Mouse (Mus musculus): ENCODE measurements around the gene Dhx35. TPM values are rescaled to one million over a fixed set of nuclear protein-coding genes. Genes with fewer than 3 reads are reported as not detected.
A peak's percentile ranks its signal among the peaks of the same experiment; 100 is the strongest.

Gene Dhx35
- polyA plus RNA-seq (2012; rRNA removed), result 28.5 and 29.1 TPM in 2 replicates

GRCm38 (mm10) chr2:158794494-158795004 lies at the start of gene Dhx35:
Dhx35 (plus strand) TSS chr2:158794807.
- Histone ChIP-seq H3K4me3 (ENCODE audit: insufficient read depth, low read length) (peak within 1 kb of the TSS; percentile 66), H3K27ac (ENCODE audit: insufficient read depth, low read length) (0 out of 2 replicates have a peak within 1 kb of the TSS, but pooled peaks have one; percentile 1), H3K4me1 (ENCODE audit: control insufficient read depth, insufficient read depth, low read length) (peaks cover 4% of the 10 kb centered on the region; the same call in 1 of the 2 replicates)
- TF ChIP-seq POLR2A (IDR thresholded peaks at IDR 0.05; ENCODE audit: extremely low read depth, insufficient read depth, low read length), result peak; percentile 93
- no peak for TF ChIP-seq CTCF (IDR thresholded peaks at IDR 0.05; ENCODE audit: extremely low read depth, insufficient read depth, low read length)

GRCm38 (mm10) chr2:158745049-158745482 lies 49.5 kb upstream of the Dhx35 start:
- H3K4me1 ChIP-seq (ENCODE audit: control insufficient read depth, insufficient read depth, low read length), result peaks cover 14% of the 10 kb centered on the region
- H3K27ac ChIP-seq (ENCODE audit: insufficient read depth, low read length), result 0 out of 2 replicates have a peak overlapping the region, but pooled peaks have one; percentile 0
- no peak overlapping the region for H3K4me3 ChIP-seq (ENCODE audit: insufficient read depth, low read length)
- TF ChIP-seq CTCF (IDR thresholded peaks at IDR 0.05; ENCODE audit: extremely low read depth, insufficient read depth, low read length) (peak; percentile 85), POLR2A (IDR thresholded peaks at IDR 0.05; ENCODE audit: extremely low read depth, insufficient read depth, low read length) (no peak)

GRCm38 (mm10) chr2:158746164-158746563 lies 48.4 kb upstream of the Dhx35 start:
- Histone ChIP-seq H3K4me3 (ENCODE audit: insufficient read depth, low read length) (no peak overlapping the region), H3K4me1 (ENCODE audit: control insufficient read depth, insufficient read depth, low read length) (peaks cover 14% of the 10 kb centered on the region), H3K27ac (ENCODE audit: insufficient read depth, low read length) (no peak overlapping the region)
- TF ChIP-seq POLR2A (IDR thresholded peaks at IDR 0.05; ENCODE audit: extremely low read depth, insufficient read depth, low read length) (no peak), CTCF (IDR thresholded peaks at IDR 0.05; ENCODE audit: extremely low read depth, insufficient read depth, low read length) (no peak)

- no peak overlapping the region for H3K4me3 ChIP-seq (ENCODE audit: insufficient read depth, low read length)
- peaks cover 9% of the 10 kb centered on the region for H3K4me1 ChIP-seq (ENCODE audit: control insufficient read depth, insufficient read depth, low read length)
- peak overlapping the region; percentile 32; the same call in 1 of the 2 replicates for H3K27ac ChIP-seq (ENCODE audit: insufficient read depth, low read length)
- no peak for TF ChIP-seq CTCF (IDR thresholded peaks at IDR 0.05; ENCODE audit: extremely low read depth, insufficient read depth, low read length)
Measured at GRCm38 (mm10) chr2:158749366-158749765, 45.2 kb upstream of the Dhx35 start.

- TF ChIP-seq POLR2A (IDR thresholded peaks at IDR 0.05; ENCODE audit: extremely low read depth, insufficient read depth, low read length) (no peak), CTCF (IDR thresholded peaks at IDR 0.05; ENCODE audit: extremely low read depth, insufficient read depth, low read length) (no peak)
- Histone ChIP-seq H3K27ac (ENCODE audit: insufficient read depth, low read length) (no peak overlapping the region), H3K4me1 (ENCODE audit: control insufficient read depth, insufficient read depth, low read length) (no peaks in the 10 kb centered on the region), H3K4me3 (ENCODE audit: insufficient read depth, low read length) (no peak overlapping the region)
Measured at GRCm38 (mm10) chr2:158760231-158760630, 34.4 kb upstream of the Dhx35 start.

GRCm38 (mm10) chr2:158762339-158762738 lies 32.3 kb upstream of the Dhx35 start:
- H3K27ac ChIP-seq (ENCODE audit: insufficient read depth, low read length), result no peak overlapping the region
- no peaks in the 10 kb centered on the region for H3K4me1 ChIP-seq (ENCODE audit: control insufficient read depth, insufficient read depth, low read length)
- TF ChIP-seq POLR2A (IDR thresholded peaks at IDR 0.05; ENCODE audit: extremely low read depth, insufficient read depth, low read length), result no peak
- TF ChIP-seq CTCF (IDR thresholded peaks at IDR 0.05; ENCODE audit: extremely low read depth, insufficient read depth, low read length), result no peak
- H3K4me3 ChIP-seq (ENCODE audit: insufficient read depth, low read length), result no peak overlapping the region

- peak within 1 kb of the TSS; percentile 33 for H3K4me3 ChIP-seq (ENCODE audit: insufficient read depth, low read length)
- peak; percentile 68; the same call in 1 of the 2 replicates for TF ChIP-seq POLR2A (IDR thresholded peaks at IDR 0.05; ENCODE audit: extremely low read depth, insufficient read depth, low read length)
- TF ChIP-seq CTCF (IDR thresholded peaks at IDR 0.05; ENCODE audit: extremely low read depth, insufficient read depth, low read length), result peak; percentile 41
- no peak within 1 kb of the TSS for H3K27ac ChIP-seq (ENCODE audit: insufficient read depth, low read length)
- no peaks in the 10 kb centered on the region for H3K4me1 ChIP-seq (ENCODE audit: control insufficient read depth, insufficient read depth, low read length)
Measured at GRCm38 (mm10) chr2:158767742-158768339, 26.8 kb upstream of the Dhx35 start, which contains the start of gene Fam83d. Fam83d (plus strand) TSS chr2:158768093.

GRCm38 (mm10) chr2:158768350-158768749 lies 26.3 kb upstream of the Dhx35 start:
- TF ChIP-seq POLR2A (IDR thresholded peaks at IDR 0.05; ENCODE audit: extremely low read depth, insufficient read depth, low read length) (no peak), CTCF (IDR thresholded peaks at IDR 0.05; ENCODE audit: extremely low read depth, insufficient read depth, low read length) (no peak)
- H3K4me1 ChIP-seq (ENCODE audit: control insufficient read depth, insufficient read depth, low read length), result no peaks in the 10 kb centered on the region
- H3K4me3 ChIP-seq (ENCODE audit: insufficient read depth, low read length), result peak overlapping the region; percentile 33
- no peak overlapping the region for H3K27ac ChIP-seq (ENCODE audit: insufficient read depth, low read length)

- Histone ChIP-seq H3K27ac (ENCODE audit: insufficient read depth, low read length) (no peak overlapping the region), H3K4me1 (ENCODE audit: control insufficient read depth, insufficient read depth, low read length) (no peaks in the 10 kb centered on the region), H3K4me3 (ENCODE audit: insufficient read depth, low read length) (peak overlapping the region; percentile 33; the same call in 1 of the 2 replicates)
- TF ChIP-seq CTCF (IDR thresholded peaks at IDR 0.05; ENCODE audit: extremely low read depth, insufficient read depth, low read length) (no peak), POLR2A (IDR thresholded peaks at IDR 0.05; ENCODE audit: extremely low read depth, insufficient read depth, low read length) (no peak)
Measured at GRCm38 (mm10) chr2:158768771-158769170, 25.8 kb upstream of the Dhx35 start.

Data from cortical plate, adult 2 months (tissue).